Mouse (Mus musculus) adrenal gland (tissue): ENCODE data around the gene Strc.
"Not testable (repeated sequence)": the region's sequence is repeated elsewhere in the genome, so short reads cannot be mapped to it uniquely, and the experiment has no call there.

Source experiments
- intact Hi-C: fragments of 180-260 bp; cut with DNase I; formaldehyde crosslinking; loops from one replicate; pipeline ENCODE4 v1.15.1; 2025
- long read RNA-seq, 2 experiments: library from polyadenylated mRNA; unstranded; transcript quantifications; one replicate each; pipeline ENCODE4 v2.0.0; 2020; ENCODE audit warnings: borderline replicate concordance in 1 of 2; ENCODE audit not compliant: insufficient replicate concordance in 1 of 2

Strc gene
- long read RNA-seq, experiment 1: 0 reads
- long read RNA-seq, experiment 2, partial matches to known transcripts: 2 of 4 reads
- long read RNA-seq, experiment 2, other reads (novel, unspliced or antisense): 2 of 4 reads

- intact Hi-C loops: not testable (repeated sequence)
Observed at GRCm38 (mm10) chr2:121386961-121387575, at the start of gene Strc. TSS of gene Strc (minus strand) at chr2:121387168.

GRCm38 (mm10) chr2:121434854-121435253, 47.9 kb upstream of the Strc start:
- intact Hi-C loops: no loop called here

GRCm38 (mm10) chr2:121425890-121426289, 38.9 kb upstream of the Strc start:
- intact Hi-C loops: no loop called here

- intact Hi-C loops: no loop called here
Observed at GRCm38 (mm10) chr2:121423166-121423565, 36.2 kb upstream of the Strc start.

GRCm38 (mm10) chr2:121418476-121418875, 31.5 kb upstream of the Strc start:
- intact Hi-C loops: no loop called here

GRCm38 (mm10) chr2:121416356-121416755, 29.4 kb upstream of the Strc start:
- intact Hi-C loops: no loop called here

GRCm38 (mm10) chr2:121415591-121415990, 28.6 kb upstream of the Strc start:
- intact Hi-C loops: no loop called here

GRCm38 (mm10) chr2:121415103-121415502, 28.1 kb upstream of the Strc start:
- intact Hi-C loops: no loop called here

GRCm38 (mm10) chr2:121414139-121414685, 27.2 kb upstream of the Strc start:
- intact Hi-C loops: loop anchor here (5.0 kb wide), 1 partner anchor 33 kb away; the partner anchor contains the start of gene Serf2

- intact Hi-C loops: loop anchor here (5.0 kb wide), 1 partner anchor 34 kb away; the partner anchor contains the start of gene Serf2
Observed at GRCm38 (mm10) chr2:121413387-121414042, 26.5 kb upstream of the Strc start, which contains the start of the genes Pdia3 and Catsper2. TSS of gene Pdia3 (plus strand) at chr2:121413775. TSS of gene Catsper2 (minus strand) at chr2:121413792.

GRCm38 (mm10) chr2:121412843-121413386, 25.9 kb upstream of the Strc start:
- intact Hi-C loops: loop anchor here (5.0 kb wide), 1 partner anchor 34 kb away; the partner anchor contains the start of gene Serf2

- intact Hi-C loops: no loop called here
Observed at GRCm38 (mm10) chr2:121408160-121408559, 21.2 kb upstream of the Strc start.

- intact Hi-C loops: no loop called here
Observed at GRCm38 (mm10) chr2:121403296-121403695, 16.3 kb upstream of the Strc start.

- intact Hi-C loops: loop anchor here (10.0 kb wide), 2 partner anchors 72 to 182 kb away; no protein-coding TSS in a partner anchor
Observed at GRCm38 (mm10) chr2:121396624-121397023, 9.7 kb upstream of the Strc start.

GRCm38 (mm10) chr2:121374766-121375165, 12.2 kb downstream of the Strc start:
- intact Hi-C loops: no loop called here

- intact Hi-C loops: no loop called here
Observed at GRCm38 (mm10) chr2:121372266-121372665, 14.7 kb downstream of the Strc start.

- intact Hi-C loops: no loop called here
Observed at GRCm38 (mm10) chr2:121370921-121371320, 16.0 kb downstream of the Strc start.

- intact Hi-C loops: no loop called here
Observed at GRCm38 (mm10) chr2:121368831-121369230, 18.1 kb downstream of the Strc start.

GRCm38 (mm10) chr2:121363656-121364055, 23.3 kb downstream of the Strc start:
- intact Hi-C loops: no loop called here

GRCm38 (mm10) chr2:121359461-121359860, 27.5 kb downstream of the Strc start:
- intact Hi-C loops: loop anchor here (10.0 kb wide), 1 partner anchor 135 kb away; no protein-coding TSS in a partner anchor

- intact Hi-C loops: loop anchor here (10.0 kb wide), 1 partner anchor 134 kb away; no protein-coding TSS in a partner anchor
Observed at GRCm38 (mm10) chr2:121358381-121358780, 28.6 kb downstream of the Strc start.
